Mouse (Mus musculus): Measurements from ENCODE around the gene Gpr18.

DNA sequence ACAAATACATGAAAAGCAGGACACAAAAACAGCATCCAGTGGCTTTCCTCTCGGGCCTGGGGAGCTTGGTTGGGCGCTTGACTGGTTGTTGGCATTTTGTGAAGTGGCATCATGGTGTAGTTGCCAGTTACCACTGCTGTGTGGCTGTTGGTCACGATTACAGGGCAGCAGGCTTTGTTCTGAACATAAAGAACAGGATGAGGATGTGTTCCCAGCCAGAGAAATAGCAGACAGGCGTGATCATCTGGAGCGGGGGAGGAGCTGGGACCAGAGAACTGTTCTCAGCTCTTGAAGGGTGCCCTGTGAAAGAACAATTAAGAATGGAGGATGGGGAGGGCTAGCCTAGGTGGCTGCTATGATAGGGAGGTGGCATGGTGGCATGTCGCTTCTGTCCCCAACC, 11.3 kb upstream of the Gpr18 start:
- TF ChIP-seq CTCF (conservative IDR thresholded peaks at IDR 0.05; ENCODE audit: low read length) = no peak
- no peak for TF ChIP-seq POU5F1 (IDR thresholded peaks at IDR 0.05; ENCODE audit: borderline replicate concordance, low read length)
- no peak for TF ChIP-seq NANOG (IDR thresholded peaks at IDR 0.05; ENCODE audit: borderline replicate concordance, low read length)
